In genomic region chr4:40471880-40472279, GRCm38 (mm10) we compare ENCODE assay signal across 10 mouse cellular contexts. TPM values are rescaled to one million over a fixed set of nuclear protein-coding genes. Genes with fewer than 3 reads are reported as not detected.
DNase-seq lines count a peak whose midpoint lies in the region; ATAC-seq and TF ChIP-seq lines count a peak whose summit lies in the region.
"Had no signal": no experiment of that assay in that cellular context is flagged by ENCODE, and none has a peak within 500 bp of the region (broad histone marks: within the 10 kb centered on the region; RNA-seq: fewer than 3 reads in every experiment).

Gene Tmem215, plus strand, starts transcription at chr4:40472180.

- no peak for DNase-seq in layer of hippocampus, adult 2 months (ENCODE audit: low spot score in 2 of 2)
- DNase-seq in layer of hippocampus, adult 8-10 months (ENCODE audit: low spot score in 2 of 2), result no peak
- DNase-seq in intestine, embryonic 14.5 days (ENCODE audit: low spot score), result no peak
- no peak for DNase-seq in thymus, postnatal 4 days
- no peak for DNase-seq in adrenal gland, postnatal 14 days
- DNase-seq: kidney, adult 11 months; right cerebral cortex, postnatal 14 days had no signal

- peaks cover 13% of the 10 kb centered on the region for H3K4me1 ChIP-seq in embryonic facial prominence, embryonic 13.5 days
- H3K4me1 ChIP-seq in intestine, embryonic 14.5 days (replicated peaks; ENCODE audit: control insufficient read depth, insufficient read depth, low read length), result no peaks in the 10 kb centered on the region
- peaks cover 5% of the 10 kb centered on the region for H3K4me1 ChIP-seq in midbrain, embryonic 15.5 days

- H3K36me3 ChIP-seq in embryonic facial prominence, embryonic 13.5 days, result no peaks in the 10 kb centered on the region
- no peaks in the 10 kb centered on the region for H3K36me3 ChIP-seq in intestine, embryonic 14.5 days (ENCODE audit: control insufficient read depth, insufficient read depth, low read length)
- no peaks in the 10 kb centered on the region for H3K36me3 ChIP-seq in midbrain, embryonic 15.5 days (replicated peaks)

- peaks cover 46% of the 10 kb centered on the region for H3K27me3 ChIP-seq in embryonic facial prominence, embryonic 13.5 days
- 0 out of 2 replicates have a peak, but pooled peaks cover 5% of the 10 kb centered on the region for H3K27me3 ChIP-seq in intestine, embryonic 14.5 days (replicated peaks; ENCODE audit: control insufficient read depth, insufficient read depth, low read length)
- H3K27me3 ChIP-seq in midbrain, embryonic 15.5 days (replicated peaks), result peaks cover 17% of the 10 kb centered on the region

- no peak for ATAC-seq in embryonic facial prominence, embryonic 13.5 days (ENCODE audit: insufficient number of reproducible peaks, insufficient read depth, low FRiP score, low TSS enrichment, low read depth)
- no peak for ATAC-seq in intestine, embryonic 14.5 days (replicated peaks; ENCODE audit: low FRiP score, low TSS enrichment, low read depth)
- ATAC-seq in midbrain, embryonic 15.5 days (replicated peaks), result no peak
- no peak for ATAC-seq in granulocyte monocyte progenitor cell, adult 5-6 weeks (replicated peaks; ENCODE audit: poor library complexity, severe bottlenecking)

- WGBS in embryonic facial prominence, embryonic 13.5 days, result 70% methylated on average over 10 of the region's 10 CpGs
- 90% methylated on average over 10 of the region's 10 CpGs for WGBS in intestine, embryonic 14.5 days
- WGBS in midbrain, embryonic 15.5 days, result 82% methylated on average over 10 of the region's 10 CpGs

- peak within 1 kb of the TSS; percentile 55; the same call in 1 of the 2 replicates for H3K27ac ChIP-seq in layer of hippocampus, adult 2 months
- no peak within 1 kb of the TSS for H3K27ac ChIP-seq in embryonic facial prominence, embryonic 13.5 days
- no peak within 1 kb of the TSS for H3K27ac ChIP-seq in intestine, embryonic 14.5 days (ENCODE audit: low read depth)
- H3K27ac ChIP-seq in midbrain, embryonic 15.5 days, result no peak within 1 kb of the TSS

- H3K4me2 ChIP-seq in embryonic facial prominence, embryonic 13.5 days, result peak within 1 kb of the TSS; percentile 87
- peak within 1 kb of the TSS; percentile 80 for H3K4me2 ChIP-seq in intestine, embryonic 14.5 days (ENCODE audit: low read length)
- H3K4me2 ChIP-seq in midbrain, embryonic 15.5 days, result peak within 1 kb of the TSS; percentile 94

- H3K9me3 ChIP-seq in embryonic facial prominence, embryonic 13.5 days, result no peaks in the 10 kb centered on the region
- no peaks in the 10 kb centered on the region for H3K9me3 ChIP-seq in intestine, embryonic 14.5 days (ENCODE audit: control insufficient read depth, low read length)
- no peaks in the 10 kb centered on the region for H3K9me3 ChIP-seq in midbrain, embryonic 15.5 days

- TF ChIP-seq CTCF in layer of hippocampus, adult 2 months (conservative IDR thresholded peaks at IDR 0.05), result no peak

- peak within 1 kb of the TSS; percentile 58 for H3K4me3 ChIP-seq in layer of hippocampus, adult 2 months
- H3K4me3 ChIP-seq in embryonic facial prominence, embryonic 13.5 days, result peak within 1 kb of the TSS; percentile 51
- H3K4me3 ChIP-seq in intestine, embryonic 14.5 days (ENCODE audit: low read depth, low read length), result peak within 1 kb of the TSS; percentile 44
- H3K4me3 ChIP-seq in midbrain, embryonic 15.5 days, result peak within 1 kb of the TSS; percentile 58

- H3K9ac ChIP-seq in embryonic facial prominence, embryonic 13.5 days, result peak within 1 kb of the TSS; percentile 59
- peak within 1 kb of the TSS; percentile 35 for H3K9ac ChIP-seq in intestine, embryonic 14.5 days (ENCODE audit: low read length)
- H3K9ac ChIP-seq in midbrain, embryonic 15.5 days, result peak within 1 kb of the TSS; percentile 51

RNA-seq across cellular contexts. Expression of gene Tmem215, which starts in this region (rescaled TPM):
- 10 to 100 TPM in 1 of 2 experiments, 1 to 10 TPM in 1; 5.9 to 10.1 TPM for total RNA-seq in layer of hippocampus, adult 2 months (2021)
- total RNA-seq in layer of hippocampus, adult 8-10 months (2022), result 1 to 10 TPM; 7.0 to 8.3 (median 7.3) TPM
- polyA plus RNA-seq in embryonic facial prominence, embryonic 13.5 days (2015; fragmentation: Nextera tagmentation; extraction: Ambion mirVana), result 0.44 and 0.59 TPM in 2 replicates
- 1.7 and 1.8 TPM in 2 replicates for polyA plus RNA-seq in intestine, embryonic 14.5 days (2014; fragmentation: Nextera tagmentation; extraction: Ambion mirVana)
- polyA plus RNA-seq in midbrain, embryonic 15.5 days (2015; fragmentation: Nextera tagmentation; extraction: Ambion mirVana), result 0.68 and 0.70 TPM in 2 replicates
- 1.8 and 2.7 TPM in 2 replicates for total RNA-seq in granulocyte monocyte progenitor cell, adult 5-6 weeks (2014; fragmentation: Nextera tagmentation)
- 0.41 and 0.78 TPM in 2 replicates for total RNA-seq in granulocyte monocyte progenitor cell, adult 5-6 weeks (2017)
- total RNA-seq in adrenal gland, postnatal 14 days (2021), result 0.15 TPM in 1 of 2 replicates, not detected in the other
